Mouse (Mus musculus): ENCODE results near the gene 2610001J05Rik. TPM values are rescaled to one million over a fixed set of nuclear protein-coding genes. Genes with fewer than 3 reads are reported as not detected.
"Not testable (repeated sequence)": the region's sequence is repeated elsewhere in the genome, so short reads cannot be mapped to it uniquely, and the experiment has no call there.

The 2610001J05Rik gene
- 43.1 and 46.1 TPM in 2 replicates for total RNA-seq (2021)
- long read RNA-seq, transcript 2610001J05Rik-201 (3 exons, 3,177 nt): major isoform, 18 of 21 reads
- long read RNA-seq, partial matches to known transcripts: 0 of 21 reads
- long read RNA-seq, other reads (novel, unspliced or antisense): 0 of 21 reads

DNA sequence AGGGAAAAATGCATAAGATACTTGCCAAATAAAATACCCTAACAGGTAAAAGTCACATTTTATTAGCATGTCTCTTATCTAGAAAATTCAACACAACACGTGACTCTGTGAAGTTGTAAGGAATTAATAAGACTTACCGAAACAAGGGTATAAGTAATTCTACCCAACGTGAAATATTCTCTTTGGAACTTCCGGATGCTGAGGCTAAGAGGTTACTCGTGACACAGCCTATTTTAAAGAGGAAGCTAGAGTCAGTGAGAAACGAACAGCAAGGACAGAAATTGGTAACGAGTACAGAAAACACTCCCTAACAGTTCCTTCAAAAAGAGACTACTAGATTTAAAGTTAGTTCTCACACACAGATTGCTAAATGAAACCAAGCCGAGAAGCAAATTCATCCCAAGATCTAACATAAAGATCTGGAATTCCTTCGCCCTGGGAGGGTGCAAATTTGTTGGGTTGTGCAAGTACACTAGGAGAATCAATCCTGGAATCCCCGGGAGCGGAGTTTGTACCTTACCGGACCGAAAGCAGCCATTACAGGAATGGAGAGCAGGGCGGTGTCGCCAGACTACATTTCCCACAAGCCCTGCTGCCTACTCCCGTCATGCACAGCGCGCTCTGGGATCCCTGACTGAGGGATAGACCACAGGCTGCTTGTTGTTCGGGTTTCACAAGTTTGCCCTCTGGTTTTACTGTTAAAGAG is at the start of gene 2610001J05Rik:
2610001J05Rik (minus strand) TSS at position 600 of the 706 bp plus-strand sequence.
- DNase-seq: peak; percentile 86

DNA sequence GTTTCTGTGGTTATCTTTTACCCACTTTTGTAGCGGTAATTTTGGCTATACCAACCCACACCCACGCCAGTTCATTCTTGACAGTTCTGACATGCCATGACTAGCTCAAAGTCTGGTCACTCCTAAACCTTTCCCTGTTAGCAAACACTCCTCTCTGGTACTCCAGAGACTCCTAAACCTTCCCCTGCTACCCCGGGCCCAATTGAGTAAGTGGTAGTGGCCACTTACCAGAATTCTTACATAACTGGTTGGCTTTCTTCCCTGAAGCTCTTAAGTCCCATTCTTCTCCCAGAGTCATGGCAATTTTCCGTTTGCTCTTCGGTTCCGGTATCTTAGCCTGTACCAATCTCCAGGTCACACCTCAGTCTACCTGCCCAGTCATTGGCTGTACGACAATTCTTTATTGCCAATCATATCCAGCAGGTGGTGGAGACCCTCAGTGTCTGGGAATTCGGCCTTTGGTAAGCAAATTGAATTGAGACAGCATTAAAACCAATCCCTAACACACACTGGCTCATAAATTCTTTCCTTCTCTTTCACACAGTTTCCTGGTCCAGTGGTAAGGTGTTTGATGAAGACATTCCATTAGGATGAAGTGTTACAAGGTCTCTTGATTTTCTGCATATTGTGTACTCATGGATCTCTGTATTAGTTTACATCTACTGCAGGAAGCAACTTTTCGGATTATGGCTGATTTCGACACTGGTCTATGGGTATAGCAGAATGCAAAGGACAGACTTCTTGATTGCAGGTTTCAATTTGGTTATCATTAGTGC is 38.6 kb upstream of the 2610001J05Rik start:
- DNase-seq: no peak

DNA sequence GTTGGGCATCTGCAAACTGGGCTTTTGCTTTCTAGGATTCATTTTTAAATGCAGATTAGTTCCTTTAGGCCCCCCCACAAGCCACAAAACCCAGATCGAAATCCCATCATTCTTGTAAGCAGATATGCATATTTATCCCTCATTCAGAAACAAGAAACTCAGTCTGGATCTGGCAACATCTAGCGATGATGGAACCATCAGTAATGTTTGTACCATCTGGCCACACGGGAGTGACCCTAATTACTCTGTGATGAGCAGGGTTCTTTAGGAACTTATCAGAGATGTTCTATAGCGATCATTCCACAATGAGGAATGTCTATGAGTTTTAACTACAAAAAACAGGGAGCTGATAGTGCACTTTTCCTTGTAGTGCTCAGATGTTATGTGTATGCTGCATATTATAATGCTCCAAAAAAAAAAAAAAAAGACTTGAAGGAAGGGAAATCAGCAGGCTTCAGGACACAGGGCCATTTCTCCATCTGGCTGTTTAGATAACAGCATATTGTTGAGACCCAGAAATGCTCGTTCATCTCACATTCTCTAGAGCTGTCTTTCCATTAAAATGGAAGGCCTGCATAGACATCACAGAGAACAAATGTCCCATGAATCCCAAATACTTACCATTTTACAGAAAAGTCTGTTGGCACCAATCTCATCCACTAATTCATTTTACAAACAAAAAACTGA is 31.8 kb upstream of the 2610001J05Rik start:
- DNase-seq: no peak

DNA sequence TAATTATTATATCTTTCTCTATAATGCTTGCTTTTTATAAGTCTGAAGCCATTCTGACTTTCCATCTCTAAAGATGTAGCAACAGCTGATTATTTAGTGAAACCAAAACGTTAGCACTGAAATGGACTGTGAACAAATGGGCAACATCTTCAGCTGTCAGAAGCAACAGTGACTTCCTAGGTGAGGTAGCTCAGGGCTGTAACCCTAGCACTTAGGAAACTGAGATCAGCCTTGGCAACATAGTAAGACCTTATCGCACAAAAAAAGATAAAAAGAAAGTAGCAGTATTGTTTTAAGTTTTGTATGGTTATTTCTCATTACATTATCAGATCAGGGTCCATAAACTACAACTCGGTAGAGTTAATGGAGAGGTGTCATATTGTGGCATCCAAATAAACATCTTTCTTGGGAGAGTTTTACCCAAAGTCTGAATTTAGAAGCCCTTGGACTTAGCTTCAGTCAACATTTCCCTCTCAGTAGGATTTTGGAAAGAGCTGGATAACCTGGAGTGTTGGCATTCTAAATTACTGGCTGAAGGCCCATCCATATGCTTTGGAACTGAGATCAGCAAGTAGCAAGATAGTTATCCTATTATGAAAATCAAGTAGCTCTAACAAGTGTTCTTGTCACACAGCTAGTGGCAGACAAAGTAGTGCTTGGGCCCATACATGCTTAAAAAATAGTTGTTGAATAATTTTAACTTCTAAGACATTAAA is 13.7 kb upstream of the 2610001J05Rik start:
- DNase-seq: no peak

DNA sequence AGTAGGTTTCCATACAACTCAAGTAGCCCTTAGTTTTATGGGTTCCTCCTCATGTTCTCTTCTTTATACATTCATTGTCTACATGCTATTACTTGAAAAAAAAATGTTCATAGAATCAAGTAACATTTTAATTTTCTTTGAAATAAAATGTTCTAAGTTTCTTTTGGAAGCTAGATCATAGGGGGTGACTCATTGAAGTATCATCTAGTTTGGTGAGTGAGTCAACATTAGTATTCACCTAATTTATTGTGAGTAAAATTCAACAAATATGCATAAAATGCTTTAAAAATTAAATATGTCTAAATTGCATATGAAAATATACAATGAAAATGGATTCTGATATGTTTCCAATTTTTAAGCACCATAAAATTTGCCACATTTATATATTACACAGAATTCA is 11.6 kb upstream of the 2610001J05Rik start:
- DNase-seq: no peak

DNA sequence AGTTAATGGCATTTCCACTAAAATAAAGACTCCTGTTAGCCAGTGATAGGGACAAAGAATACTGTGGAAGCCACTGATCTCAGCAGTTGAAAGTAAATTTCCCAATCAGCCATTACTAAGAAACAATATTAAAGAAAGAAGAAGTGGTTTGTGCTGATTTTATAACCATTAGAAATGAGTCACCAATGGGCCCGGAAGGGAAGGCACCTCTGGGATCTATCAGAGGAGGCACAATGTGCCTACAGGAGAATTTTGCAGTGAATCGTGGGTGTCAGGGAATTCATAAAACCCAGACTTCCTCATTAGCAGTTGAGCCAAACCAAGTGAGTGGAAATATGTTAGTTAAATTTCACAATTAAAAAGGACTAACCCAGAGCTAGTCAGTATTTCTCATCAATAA is 2.6 kb upstream of the 2610001J05Rik start:
- no peak for DNase-seq

DNA sequence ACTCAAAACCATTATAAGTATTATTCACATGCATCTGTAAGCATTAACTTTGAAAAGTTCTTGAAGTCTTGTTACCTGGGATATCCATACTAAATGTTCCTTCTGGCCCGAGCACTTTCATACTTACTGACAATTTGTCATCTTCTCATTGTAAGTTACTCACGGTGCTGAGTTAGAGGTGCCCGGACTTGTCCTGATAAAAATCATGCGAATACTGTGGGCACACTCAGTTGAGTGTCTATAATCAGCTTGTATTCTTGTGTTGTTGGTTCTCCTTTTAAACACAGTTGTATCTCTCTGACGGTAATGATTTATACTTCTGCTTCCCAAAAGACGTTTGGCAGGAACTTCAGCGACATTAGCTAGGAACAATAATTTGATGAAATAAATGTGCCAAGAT is 758 bp upstream of the 2610001J05Rik start:
- no peak for DNase-seq

DNA sequence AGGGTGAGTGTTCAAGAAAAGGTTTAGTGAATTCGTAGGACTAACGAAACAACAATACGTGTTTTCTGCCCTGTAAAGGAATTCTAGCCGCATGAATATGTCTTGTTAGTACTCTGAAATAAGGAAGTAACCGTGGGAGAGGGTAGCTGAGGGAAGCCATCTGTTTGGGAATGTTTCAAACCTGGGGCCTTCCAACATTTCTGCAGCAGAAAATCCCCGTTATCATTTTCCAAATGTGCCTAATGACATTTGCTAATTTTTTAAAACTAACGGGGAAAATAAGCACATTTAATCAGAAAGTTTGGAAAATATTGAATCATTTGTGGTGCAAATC is 274 bp upstream of the 2610001J05Rik start:
- no peak for DNase-seq

DNA sequence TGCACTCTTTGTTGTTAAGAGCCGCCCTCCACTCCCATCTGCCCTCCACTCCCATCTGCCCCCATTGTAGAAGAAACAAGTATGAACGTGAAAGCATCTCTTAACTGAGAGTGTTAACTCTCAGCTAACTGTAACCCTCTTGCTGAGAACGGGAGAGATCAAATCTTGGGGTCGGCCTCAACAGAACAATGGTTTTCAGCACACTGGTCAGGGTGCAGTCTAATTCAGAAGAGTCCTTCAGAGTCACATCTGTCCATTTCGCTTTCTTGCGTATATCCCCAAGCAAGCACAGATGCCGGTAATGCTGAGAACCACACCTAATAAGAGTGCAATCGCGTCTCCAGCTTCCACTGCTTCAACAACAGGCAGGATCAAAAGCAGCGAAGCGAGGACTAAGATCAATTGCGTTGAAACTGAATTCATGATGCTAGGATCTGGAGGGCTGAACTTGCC is 1.0 kb downstream of the 2610001J05Rik start:
- DNase-seq: no peak

DNA sequence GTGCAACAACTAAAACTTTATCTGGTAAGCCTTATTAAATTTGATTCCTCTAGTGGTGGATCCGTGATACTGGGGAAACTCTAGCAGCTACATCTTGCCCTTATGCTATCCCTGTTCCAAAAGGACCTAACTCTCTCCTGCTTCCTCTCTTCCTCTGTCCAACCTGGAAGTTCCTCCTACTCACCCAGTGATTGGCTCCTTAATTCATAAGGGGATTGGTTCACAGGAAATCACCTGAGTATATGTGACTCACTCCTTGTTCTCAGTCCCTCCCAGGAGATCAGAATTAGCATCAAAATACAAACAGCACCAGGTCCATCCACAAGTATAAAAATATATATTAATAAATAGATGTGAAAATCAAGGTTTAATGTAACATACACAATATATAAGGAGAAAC is 10.7 kb downstream of the 2610001J05Rik start:
- DNase-seq: no peak

DNA sequence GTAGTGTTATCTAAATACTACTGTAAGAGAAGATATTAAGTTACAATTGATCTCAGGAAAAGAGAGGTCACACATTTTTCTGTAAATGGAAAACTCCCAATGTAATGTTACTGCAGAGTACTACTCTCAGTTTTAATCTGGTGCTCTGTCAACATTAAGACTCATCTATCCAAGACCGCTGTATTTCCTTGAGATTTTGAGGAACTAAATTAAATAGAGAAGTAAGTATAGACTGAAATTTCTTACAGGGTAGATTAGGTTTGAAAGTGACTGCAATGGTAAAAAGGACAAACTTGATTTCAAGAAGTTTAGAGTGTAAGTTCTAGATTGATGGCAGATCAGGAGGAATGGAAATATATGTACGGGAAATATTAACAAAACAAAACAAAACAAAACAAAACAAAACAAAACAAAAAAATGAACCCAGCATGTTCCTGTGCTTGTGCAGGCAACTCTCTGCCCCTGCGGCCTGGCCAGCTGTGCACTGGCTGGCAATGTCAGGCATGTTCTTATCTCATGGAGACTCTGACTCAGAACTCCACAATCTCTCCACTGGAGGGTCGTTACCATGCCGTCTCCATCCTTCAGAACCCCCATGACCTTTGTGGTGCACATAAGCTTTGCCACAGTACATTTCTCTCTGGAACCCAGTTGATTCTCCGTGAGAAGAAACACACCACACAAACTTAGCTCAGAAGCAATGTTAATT is 11.3 kb downstream of the 2610001J05Rik start:
- DNase-seq: no peak

DNA sequence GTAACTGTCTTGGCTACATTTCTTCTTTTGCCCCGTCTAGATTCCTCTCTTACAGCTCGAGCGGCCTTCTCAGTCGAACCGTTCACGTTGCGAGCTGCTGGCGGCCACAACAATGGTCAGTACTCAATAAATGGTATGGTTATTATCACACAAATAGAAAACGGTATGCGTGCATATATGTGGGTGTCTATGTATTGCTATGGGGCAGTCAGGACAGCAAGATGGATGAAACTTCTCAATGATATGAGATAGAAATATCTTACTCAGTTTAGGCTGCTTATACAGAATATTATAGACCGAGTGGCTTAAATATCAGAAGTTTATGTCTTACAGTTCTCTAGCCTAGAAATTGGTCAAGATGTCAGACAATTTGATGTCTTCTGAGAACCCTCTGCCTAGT is 17.1 kb downstream of the 2610001J05Rik start:
- DNase-seq: no peak

DNA sequence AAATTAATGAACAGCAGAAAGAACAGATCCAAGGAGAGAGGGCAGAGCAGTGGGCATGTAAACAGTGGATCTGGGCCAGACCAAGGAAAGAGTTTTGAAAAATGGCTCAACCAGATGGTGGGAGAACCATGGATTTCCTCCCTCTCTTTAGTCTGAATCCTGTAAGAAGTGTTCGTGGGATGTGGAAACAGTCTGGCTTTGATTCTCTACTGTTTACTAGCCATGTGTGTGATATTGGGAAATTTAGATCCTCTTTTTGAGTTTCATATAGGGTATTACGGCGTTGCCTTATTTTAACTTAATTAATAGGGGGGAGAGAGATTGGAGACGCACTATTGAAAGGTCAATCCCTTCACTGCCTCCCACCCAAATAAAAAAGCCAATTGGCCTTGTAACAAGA is 18.1 kb downstream of the 2610001J05Rik start:
- no peak for DNase-seq

DNA sequence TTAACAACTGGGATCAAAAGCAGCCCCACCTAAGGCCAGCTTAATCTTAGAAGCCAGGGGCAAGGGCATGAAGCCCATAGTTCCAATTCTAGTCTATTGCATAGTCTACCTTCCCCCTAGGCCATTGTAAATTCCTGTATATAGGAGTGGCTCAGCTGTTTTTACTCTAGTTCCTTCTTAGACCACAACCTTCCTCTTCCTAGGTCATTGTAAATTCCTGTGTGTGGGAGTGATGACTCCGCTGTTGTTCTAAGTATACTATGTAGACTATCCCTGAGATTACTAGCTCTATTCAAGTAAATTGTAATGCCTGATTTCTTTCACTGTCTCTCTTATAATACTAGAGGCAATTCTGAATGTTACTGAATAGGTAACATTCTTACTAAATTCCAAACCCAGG is 25.3 kb downstream of the 2610001J05Rik start:
- not testable (repeated sequence) for DNase-seq

DNA sequence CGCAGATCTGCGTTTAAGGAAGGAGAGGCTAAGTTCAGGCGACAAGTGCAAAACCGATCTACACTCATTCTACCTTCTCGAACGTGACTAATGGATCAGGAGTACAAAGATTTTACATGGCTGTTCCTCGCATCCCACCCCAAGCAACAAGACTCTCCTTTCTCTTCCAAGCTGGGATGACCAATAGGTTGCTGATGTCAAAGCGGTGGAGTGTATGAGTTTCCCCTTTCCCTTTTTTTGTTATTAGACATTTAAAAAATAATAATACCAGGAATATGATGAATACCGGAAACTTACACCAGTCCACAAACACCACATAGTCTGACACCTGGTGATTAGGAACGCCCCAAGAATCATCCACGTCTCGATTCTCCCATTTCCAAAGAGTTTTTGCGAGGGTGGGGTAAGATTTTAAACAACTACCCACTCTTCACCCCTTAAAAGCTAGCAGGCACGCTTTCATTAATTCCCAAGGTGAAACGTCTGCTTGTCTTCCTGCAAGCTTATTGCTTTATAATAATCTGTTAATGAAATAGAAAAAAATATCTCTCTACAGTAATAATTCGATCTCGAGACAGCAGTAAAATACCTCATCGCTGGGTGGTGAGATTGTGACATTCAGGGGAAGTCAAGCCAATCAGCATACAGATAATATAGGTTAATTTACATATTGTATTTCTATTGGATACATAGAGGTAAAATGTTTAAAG is 31.8 kb downstream of the 2610001J05Rik start, which contains the start of gene Gpr85:
Gpr85 (minus strand) TSS at position 598 of the 710 bp plus-strand sequence.
- no peak for DNase-seq

DNA sequence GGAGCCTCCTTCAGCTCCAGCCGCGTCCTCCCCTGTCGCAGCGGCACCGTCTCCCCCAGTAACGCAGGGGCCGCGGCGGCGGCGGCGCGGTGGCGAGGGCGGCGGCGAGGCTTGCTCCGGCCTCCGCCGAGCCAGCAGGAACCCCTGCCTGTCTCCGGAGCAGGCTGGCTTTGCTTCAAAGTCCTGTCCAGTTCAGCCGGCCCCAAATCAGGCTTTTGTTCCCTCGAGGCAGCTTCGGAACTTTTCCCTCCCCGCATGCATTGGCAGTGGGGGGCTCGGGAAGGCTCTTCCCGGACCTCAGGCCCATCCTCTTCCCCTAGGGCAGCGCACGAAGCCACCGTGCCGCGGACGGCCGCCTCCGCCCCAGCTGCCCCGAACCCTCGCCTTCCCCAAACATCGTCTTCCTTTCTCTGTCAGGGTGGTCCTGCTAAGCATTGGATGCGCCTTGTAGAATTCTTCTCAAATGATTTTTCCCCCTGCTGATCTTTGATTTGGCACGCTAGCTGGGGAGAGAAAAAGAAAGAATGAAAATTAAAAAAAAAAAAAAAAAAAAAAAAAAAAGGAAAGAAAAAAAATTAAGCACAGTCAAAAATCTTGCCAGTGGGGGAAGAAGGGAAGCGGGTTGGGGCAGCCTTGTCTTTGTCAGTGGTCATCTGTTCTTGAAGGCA is 32.5 kb downstream of the 2610001J05Rik start:
- DNase-seq: peak; percentile 81

DNA sequence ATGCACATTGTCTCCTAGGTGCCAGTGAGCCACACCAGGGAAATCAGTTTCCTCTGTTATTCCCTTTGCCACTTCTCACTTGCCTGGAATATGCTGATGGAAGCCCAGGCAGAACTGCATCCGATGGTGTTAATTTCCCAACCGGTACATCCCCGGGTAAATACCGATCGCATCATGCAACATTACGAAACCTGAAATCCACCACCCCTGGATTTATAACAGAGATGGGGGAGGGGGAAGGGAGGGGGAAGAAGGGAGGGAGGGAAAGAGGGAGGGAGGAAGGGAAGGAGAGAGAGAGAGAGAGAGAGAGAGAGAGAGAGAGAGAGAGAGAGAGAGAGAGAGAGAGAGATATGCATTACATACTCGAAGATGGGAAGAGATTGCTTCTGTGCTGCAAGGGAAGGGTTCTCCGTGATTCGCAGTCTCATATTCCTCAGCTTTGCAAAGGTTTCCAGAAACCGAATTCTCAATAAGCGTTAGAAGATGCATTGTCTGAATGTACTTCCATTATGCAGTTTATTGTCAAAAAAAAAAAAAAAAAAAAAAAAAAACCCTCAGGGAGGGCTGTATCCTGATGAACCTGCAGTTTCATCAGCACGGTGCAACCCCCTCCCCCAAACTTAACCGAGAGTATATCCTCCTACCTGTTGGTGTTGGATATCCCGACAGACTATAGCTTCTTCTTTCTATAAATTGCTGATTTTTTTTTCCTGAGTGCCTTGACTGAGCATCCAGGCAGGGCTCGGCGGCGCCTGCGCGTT is 33.2 kb downstream of the 2610001J05Rik start:
- DNase-seq: no peak

DNA sequence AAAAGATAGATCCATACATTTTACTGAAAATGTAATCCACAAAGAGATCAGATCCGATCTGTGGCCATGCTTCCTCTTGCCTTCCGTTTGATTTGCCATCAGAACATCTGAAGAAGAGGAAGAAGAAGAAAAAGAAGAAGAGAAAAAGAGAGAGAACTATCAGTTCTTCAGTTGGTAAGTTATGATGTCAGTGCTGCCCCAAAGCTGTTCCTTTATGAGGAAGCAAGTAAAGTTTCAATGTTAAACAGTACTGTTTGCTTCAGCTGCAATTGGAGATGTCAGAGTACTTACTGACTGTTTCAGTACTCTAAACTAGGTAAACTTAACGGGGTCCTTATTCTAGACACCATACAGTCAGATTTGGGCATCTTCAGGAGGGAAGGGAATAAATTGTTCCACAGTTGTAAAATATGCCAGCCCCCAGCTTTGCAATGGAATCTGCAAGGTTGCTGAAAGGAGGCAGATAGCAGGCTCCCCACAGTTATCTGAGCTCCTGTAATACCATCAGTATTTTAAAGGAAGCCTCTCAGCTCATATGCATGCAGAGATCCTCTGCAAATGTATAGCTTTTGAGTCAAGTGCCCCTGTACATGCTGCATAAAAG is 34.2 kb downstream of the 2610001J05Rik start:
- no peak for DNase-seq
